ENCODE assay signal across 8 mouse cellular contexts in the genomic region with DNA sequence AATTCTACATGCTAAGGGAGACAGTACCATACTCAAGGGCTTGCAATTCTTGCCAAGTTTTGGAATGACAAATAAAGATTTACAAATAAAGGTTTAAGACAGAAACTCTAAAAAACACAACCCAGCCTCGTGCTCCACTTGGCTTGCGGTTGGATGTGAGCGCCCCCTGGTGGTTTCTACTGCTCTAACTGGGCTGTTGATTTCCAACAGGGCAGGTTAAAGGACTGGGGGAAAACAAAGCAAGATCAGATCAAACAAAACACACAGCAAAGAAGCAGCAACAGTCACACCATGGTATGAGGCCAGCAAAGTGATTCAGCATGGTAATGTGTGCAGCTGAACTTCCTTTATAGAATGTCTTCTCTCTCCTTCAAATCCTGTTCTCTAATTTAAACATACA.
DNase-seq lines count a peak whose midpoint lies in the region; ATAC-seq and TF ChIP-seq lines count a peak whose summit lies in the region.

No protein-coding gene starts in this region.

- peak; percentile 94 for TF ChIP-seq CTCF in stomach, postnatal 0 days (IDR thresholded peaks at IDR 0.05; ENCODE audit: low read depth)

- no peak overlapping the region for H3K4me2 ChIP-seq in heart, embryonic 12.5 days
- no peak overlapping the region for H3K4me2 ChIP-seq in forebrain, embryonic 14.5 days (ENCODE audit: low read length)
- H3K4me2 ChIP-seq in hindbrain, embryonic 14.5 days (replicated peaks): no peak overlapping the region
- H3K4me2 ChIP-seq in midbrain, embryonic 15.5 days: no peak overlapping the region
- H3K4me2 ChIP-seq in stomach, postnatal 0 days (replicated peaks; ENCODE audit: low read depth): no peak overlapping the region

- H3K9me3 ChIP-seq in heart, embryonic 12.5 days (replicated peaks): no peaks in the 10 kb centered on the region
- no peaks in the 10 kb centered on the region for H3K9me3 ChIP-seq in forebrain, embryonic 14.5 days (replicated peaks; ENCODE audit: control insufficient read depth, low read length)
- H3K9me3 ChIP-seq in hindbrain, embryonic 14.5 days (ENCODE audit: control insufficient read depth, low read length): no peaks in the 10 kb centered on the region
- H3K9me3 ChIP-seq in midbrain, embryonic 15.5 days: no peaks in the 10 kb centered on the region
- H3K9me3 ChIP-seq in stomach, postnatal 0 days (ENCODE audit: control insufficient read depth, low read length): no peaks in the 10 kb centered on the region

- intact Hi-C loops in left cerebral cortex, postnatal 10 days (cut with DNase I): loop anchor here (2.0 kb wide), 1 partner anchor 790 kb away; no protein-coding TSS in a partner anchor

- no peak overlapping the region for H3K27ac ChIP-seq in heart, embryonic 12.5 days (ENCODE audit: poor library complexity, severe bottlenecking)
- H3K27ac ChIP-seq in forebrain, embryonic 14.5 days (ENCODE audit: low read depth, low read length): no peak overlapping the region
- H3K27ac ChIP-seq in hindbrain, embryonic 14.5 days: no peak overlapping the region
- H3K27ac ChIP-seq in midbrain, embryonic 15.5 days: no peak overlapping the region
- H3K27ac ChIP-seq in stomach, postnatal 0 days (replicated peaks): no peak overlapping the region

- no peak for TF ChIP-seq EP300 in stomach, postnatal 0 days (optimal IDR thresholded peaks at IDR 0.05)

- H3K27me3 ChIP-seq in heart, embryonic 12.5 days (replicated peaks): no peaks in the 10 kb centered on the region
- no peaks in the 10 kb centered on the region for H3K27me3 ChIP-seq in forebrain, embryonic 14.5 days (replicated peaks; ENCODE audit: control insufficient read depth, insufficient read depth, low read length)
- H3K27me3 ChIP-seq in hindbrain, embryonic 14.5 days (ENCODE audit: control insufficient read depth, insufficient read depth, low read length): no peaks in the 10 kb centered on the region
- no peaks in the 10 kb centered on the region for H3K27me3 ChIP-seq in midbrain, embryonic 15.5 days (replicated peaks)
- H3K27me3 ChIP-seq in stomach, postnatal 0 days (ENCODE audit: control insufficient read depth, insufficient read depth, low read length): no peaks in the 10 kb centered on the region

- 0 out of 2 replicates have a peak, but pooled peaks cover 6% of the 10 kb centered on the region for H3K4me1 ChIP-seq in heart, embryonic 12.5 days (replicated peaks)
- H3K4me1 ChIP-seq in forebrain, embryonic 14.5 days (ENCODE audit: control insufficient read depth, insufficient read depth, low read length): no peaks in the 10 kb centered on the region
- H3K4me1 ChIP-seq in hindbrain, embryonic 14.5 days (replicated peaks; ENCODE audit: control insufficient read depth, insufficient read depth, low read length): no peaks in the 10 kb centered on the region
- H3K4me1 ChIP-seq in midbrain, embryonic 15.5 days: no peaks in the 10 kb centered on the region
- H3K4me1 ChIP-seq in stomach, postnatal 0 days (replicated peaks; ENCODE audit: control insufficient read depth, insufficient read depth): no peaks in the 10 kb centered on the region

- no peaks in the 10 kb centered on the region for H3K36me3 ChIP-seq in heart, embryonic 12.5 days
- H3K36me3 ChIP-seq in forebrain, embryonic 14.5 days (ENCODE audit: control insufficient read depth, insufficient read depth, low read length): no peaks in the 10 kb centered on the region
- H3K36me3 ChIP-seq in hindbrain, embryonic 14.5 days (replicated peaks; ENCODE audit: control insufficient read depth, insufficient read depth): no peaks in the 10 kb centered on the region
- H3K36me3 ChIP-seq in midbrain, embryonic 15.5 days (replicated peaks): no peaks in the 10 kb centered on the region
- H3K36me3 ChIP-seq in stomach, postnatal 0 days (ENCODE audit: control insufficient read depth, insufficient read depth, low read length): no peaks in the 10 kb centered on the region

- WGBS in heart, embryonic 12.5 days: 10% methylated on average over 3 of the region's 3 CpGs
- 5% methylated on average over 3 of the region's 3 CpGs for WGBS in forebrain, embryonic 14.5 days
- WGBS in hindbrain, embryonic 14.5 days: 4% methylated on average over 3 of the region's 3 CpGs
- WGBS in midbrain, embryonic 15.5 days: 3% methylated on average over 3 of the region's 3 CpGs
- WGBS in stomach, postnatal 0 days: 3% methylated on average over 3 of the region's 3 CpGs

- DNase-seq in heart, adult 18-20 months: peak; percentile 54 to 88
- peak; percentile 80 for DNase-seq in brain, adult 2 months (ENCODE audit: low read depth, low spot score)
- DNase-seq in forebrain, embryonic 14.5 days (ENCODE audit: low spot score): peak; percentile 83
- DNase-seq in hindbrain, embryonic 14.5 days (ENCODE audit: low spot score): peak; percentile 89
- peak; percentile 66 to 84 for DNase-seq in left cerebral cortex, postnatal 10 days (ENCODE audit: extremely low spot score in 1 of 2, low spot score in 2 of 2)
- peak; percentile 78 for DNase-seq in stomach, postnatal 0 days (ENCODE audit: low spot score)

- no peak overlapping the region for H3K9ac ChIP-seq in heart, embryonic 12.5 days
- H3K9ac ChIP-seq in forebrain, embryonic 14.5 days (ENCODE audit: low read length): no peak overlapping the region
- no peak overlapping the region for H3K9ac ChIP-seq in hindbrain, embryonic 14.5 days
- no peak overlapping the region for H3K9ac ChIP-seq in midbrain, embryonic 15.5 days
- H3K9ac ChIP-seq in stomach, postnatal 0 days (ENCODE audit: low read length): no peak overlapping the region

- no peak overlapping the region for H3K4me3 ChIP-seq in heart, embryonic 12.5 days
- no peak overlapping the region for H3K4me3 ChIP-seq in forebrain, embryonic 14.5 days (ENCODE audit: low read depth, low read length)
- no peak overlapping the region for H3K4me3 ChIP-seq in hindbrain, embryonic 14.5 days (replicated peaks; ENCODE audit: low read length)
- H3K4me3 ChIP-seq in midbrain, embryonic 15.5 days: no peak overlapping the region
- H3K4me3 ChIP-seq in stomach, postnatal 0 days (ENCODE audit: low read depth, low read length): no peak overlapping the region

- no peak for ATAC-seq in heart, embryonic 12.5 days (ENCODE audit: insufficient number of reproducible peaks, low FRiP score)
- ATAC-seq in forebrain, embryonic 14.5 days: peak; percentile 72
- ATAC-seq in hindbrain, embryonic 14.5 days (ENCODE audit: low FRiP score): peak; percentile 40; the same call in 1 of the 2 replicates
- peak; percentile 54; the same call in 1 of the 2 replicates for ATAC-seq in midbrain, embryonic 15.5 days (replicated peaks)
- ATAC-seq in stomach, postnatal 0 days (ENCODE audit: low FRiP score, low TSS enrichment): peak; percentile 56; the same call in 1 of the 2 replicates
